Mouse (Mus musculus) ES-Bruce4 (cell line): ENCODE measurements around the gene Tenm2.

Experiments used
- CTCF ChIP-seq: IDR thresholded peaks from one replicate; pipeline ENCODE4 v1.8.1; 2011; ENCODE audit warnings: low read depth, low read length
- EP300 ChIP-seq: IDR thresholded peaks from 2 replicates; pipeline ENCODE4 v1.6.1; 2011; ENCODE audit warnings: low read depth, low read length; ENCODE audit not compliant: insufficient read depth
- POLR2A ChIP-seq: IDR thresholded peaks from one replicate; pipeline ENCODE4 v1.8.1; 2011; ENCODE audit warnings: low read length; ENCODE audit not compliant: insufficient read depth

GRCm38 (mm10) chr11:36692637-36693036, 543.1 kb downstream of the Tenm2 start:
- TF ChIP-seq EP300, result no peak
- TF ChIP-seq CTCF, result no peak
- no peak for TF ChIP-seq POLR2A
